Mouse (Mus musculus) CH12.LX (cell line): ENCODE measurements around the gene Zfp473.

Experiments used
- E2F4 ChIP-seq: IDR thresholded peaks from 2 replicates; pipeline ENCODE4 v1.6.1; 2011; ENCODE audit warnings: low read depth, low read length, improper control_type of control experiment; ENCODE audit not compliant: insufficient replicate concordance
- ZMIZ1 ChIP-seq: IDR thresholded peaks from 2 replicates; pipeline ENCODE4 v1.6.1; 2012; ENCODE audit warnings: low read depth, mild to moderate bottlenecking, inconsistent platforms, low read length, improper control_type of control experiment

DNA sequence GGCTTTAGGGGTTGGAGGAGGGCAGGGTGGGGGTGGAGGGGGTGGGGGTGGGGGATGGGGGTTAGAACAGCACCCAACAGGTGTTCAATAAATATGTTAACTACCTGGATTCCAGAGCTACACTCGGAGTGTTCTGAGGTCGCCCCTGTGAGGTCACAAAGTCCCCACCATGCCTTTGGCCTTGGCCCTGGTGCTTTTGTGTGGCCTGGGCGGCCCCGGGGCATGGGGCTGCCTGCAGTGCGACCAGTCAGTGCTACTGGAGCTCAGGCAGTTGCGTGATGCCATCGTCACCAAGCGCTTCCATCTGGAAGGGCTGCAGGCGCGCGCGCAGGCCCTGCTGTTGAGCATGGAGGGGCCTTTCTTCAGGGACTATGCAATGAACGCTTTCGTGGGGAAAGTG, 42.3 kb downstream of the Zfp473 start, which contains the start of gene Izumo2:
- no peak for TF ChIP-seq ZMIZ1
- no peak for TF ChIP-seq E2F4
